Mouse (Mus musculus) forebrain, embryonic 16.5 days (tissue): ENCODE results near the gene Psmc5. TPM values are rescaled to one million over a fixed set of nuclear protein-coding genes. Genes with fewer than 3 reads are reported as not detected.
A peak's percentile ranks its signal among the peaks of the same experiment; 100 is the strongest.

Experiments
- ATAC-seq: fragments of 200-750 bp; cut with Nextera tagmentation; 2 replicates; pipeline ENCODE4 v1.8.0; 2017; ENCODE audit warnings: mild to moderate bottlenecking, moderate library complexity
- H3K27ac ChIP-seq: fragments of 300-500 bp; sonication (generic); 2 replicates; pipeline ENCODE4 v1.5.1; 2014; ENCODE audit warnings: low read length, control low read depth
- H3K27me3 ChIP-seq: fragments of 300-500 bp; sonication (generic); replicated peaks from 2 replicates; pipeline ENCODE4 v1.6.1; 2014; ENCODE audit warnings: low read length; ENCODE audit not compliant: control insufficient read depth, insufficient read depth
- H3K36me3 ChIP-seq: fragments of 300-500 bp; sonication (generic); 2 replicates; pipeline ENCODE4 v1.6.1; 2014; ENCODE audit not compliant: control insufficient read depth, insufficient read depth
- H3K4me1 ChIP-seq: fragments of 300-500 bp; sonication (generic); replicated peaks from 2 replicates; pipeline ENCODE4 v1.6.1; 2014; ENCODE audit warnings: low read length; ENCODE audit not compliant: control insufficient read depth, insufficient read depth
- H3K4me2 ChIP-seq: fragments of 300-500 bp; sonication (generic); 2 replicates; pipeline ENCODE4 v1.6.1; 2014; ENCODE audit warnings: mild to moderate bottlenecking, low read length, control low read depth
- H3K4me3 ChIP-seq: fragments of 300-500 bp; sonication (generic); replicated peaks from 2 replicates; pipeline ENCODE4 v1.5.1; 2014; ENCODE audit warnings: mild to moderate bottlenecking, low read length, control low read depth
- H3K9ac ChIP-seq: fragments of 300-500 bp; sonication (generic); replicated peaks from 2 replicates; pipeline ENCODE4 v1.6.1; 2014; ENCODE audit warnings: low read depth, low read length, control low read depth
- H3K9me3 ChIP-seq: fragments of 300-500 bp; sonication (generic); 2 replicates; pipeline ENCODE4 v1.6.1; 2016; ENCODE audit warnings: low read length; ENCODE audit not compliant: control insufficient read depth
- WGBS: fragments of 180-500 bp; shearing (Covaris S2); extraction: QIAGEN DNeasy Blood & Tissue Kit; methylation state at CpG from one replicate; pipeline ENCODE4 v1.1.7; 2014; 5-methylcytosine and 5-hydroxymethylcytosine counted together
- polyA plus RNA-seq: library from polyadenylated mRNA; unstranded; fragments of >200 nt; fragmentation: Nextera tagmentation; extraction: Ambion mirVana; gene quantifications from 2 replicates; pipeline ENCODE4 v1.2.1, GENCODE M21; 2015

Psmc5 gene
- polyA plus RNA-seq, 1 experiment from 2014 or later = 287 TPM

- no peaks in the 10 kb centered on the region for H3K9me3 ChIP-seq
- no peak overlapping the region for H3K4me3 ChIP-seq
- H3K27ac ChIP-seq = no peak overlapping the region
- no peaks in the 10 kb centered on the region for H3K27me3 ChIP-seq
- no peaks in the 10 kb centered on the region for H3K4me1 ChIP-seq
- ATAC-seq = no peak
- 100% methylated on average over 1 of the region's 1 CpGs for WGBS
- peaks cover 75% of the 10 kb centered on the region for H3K36me3 ChIP-seq
- no peak overlapping the region for H3K9ac ChIP-seq
- H3K4me2 ChIP-seq = no peak overlapping the region
Observed at GRCm38 (mm10) chr11:106246834-106247233, 9.1 kb upstream of the Psmc5 start.

- Histone ChIP-seq H3K9me3 (no peaks in the 10 kb centered on the region), H3K27me3 (no peaks in the 10 kb centered on the region), H3K36me3 (peaks cover 59% of the 10 kb centered on the region), H3K4me1 (no peaks in the 10 kb centered on the region), H3K27ac (no peak overlapping the region), H3K4me2 (no peak overlapping the region), H3K4me3 (no peak overlapping the region), H3K9ac (no peak overlapping the region)
- no peak for ATAC-seq
- WGBS = 86% methylated on average over 7 of the region's 7 CpGs
Observed at GRCm38 (mm10) chr11:106249326-106249725, 6.6 kb upstream of the Psmc5 start.

- Histone ChIP-seq H3K4me2 (peak overlapping the region; percentile 85), H3K4me3 (peak overlapping the region; percentile 78), H3K27ac (no peak overlapping the region), H3K36me3 (peaks cover 17% of the 10 kb centered on the region), H3K27me3 (no peaks in the 10 kb centered on the region), H3K9ac (no peak overlapping the region), H3K9me3 (no peaks in the 10 kb centered on the region), H3K4me1 (peaks cover 22% of the 10 kb centered on the region)
- 22% methylated on average over 2 of the region's 2 CpGs for WGBS
- ATAC-seq = no peak
Observed at GRCm38 (mm10) chr11:106254767-106255166, 1.2 kb upstream of the Psmc5 start.

GRCm38 (mm10) chr11:106255174-106255573, 780 bp upstream of the Psmc5 start:
- Histone ChIP-seq H3K27ac (no peak overlapping the region), H3K36me3 (peaks cover 14% of the 10 kb centered on the region), H3K4me1 (peaks cover 22% of the 10 kb centered on the region), H3K9ac (peak overlapping the region; percentile 50), H3K9me3 (no peaks in the 10 kb centered on the region), H3K4me2 (peak overlapping the region; percentile 85), H3K4me3 (peak overlapping the region; percentile 78), H3K27me3 (no peaks in the 10 kb centered on the region)
- 3% methylated on average over 22 of the region's 22 CpGs for WGBS
- ATAC-seq = no peak

GRCm38 (mm10) chr11:106256775-106257174, 821 bp downstream of the Psmc5 start:
- H3K9me3 ChIP-seq = no peaks in the 10 kb centered on the region

GRCm38 (mm10) chr11:106260826-106261450, 5.0 kb downstream of the Psmc5 start:
- peaks cover 32% of the 10 kb centered on the region for H3K36me3 ChIP-seq
- ATAC-seq = no peak
- no peaks in the 10 kb centered on the region for H3K9me3 ChIP-seq
- H3K4me2 ChIP-seq = no peak overlapping the region
- peaks cover 13% of the 10 kb centered on the region for H3K4me1 ChIP-seq
- H3K4me3 ChIP-seq = no peak overlapping the region
- H3K27ac ChIP-seq = no peak overlapping the region
- WGBS = 85% methylated on average over 14 of the region's 14 CpGs
- no peak overlapping the region for H3K9ac ChIP-seq
- no peaks in the 10 kb centered on the region for H3K27me3 ChIP-seq

More at GRCm38 (mm10) chr11:106256775-106257174, 821 bp downstream of the Psmc5 start:
- Histone ChIP-seq H3K27ac (no peak overlapping the region), H3K27me3 (no peaks in the 10 kb centered on the region), H3K4me1 (peaks cover 22% of the 10 kb centered on the region), H3K9ac (peak overlapping the region; percentile 76; the same call in 1 of the 2 replicates), H3K36me3 (peaks cover 4% of the 10 kb centered on the region), H3K4me2 (peak overlapping the region; percentile 67), H3K4me3 (peak overlapping the region; percentile 78)
- 70% methylated on average over 5 of the region's 5 CpGs for WGBS
- ATAC-seq = no peak

- Histone ChIP-seq H3K4me3 (no peak overlapping the region), H3K27ac (no peak overlapping the region), H3K9ac (no peak overlapping the region), H3K36me3 (peaks cover 42% of the 10 kb centered on the region), H3K4me1 (peaks cover 13% of the 10 kb centered on the region), H3K4me2 (no peak overlapping the region), H3K27me3 (no peaks in the 10 kb centered on the region), H3K9me3 (no peaks in the 10 kb centered on the region)
- WGBS = 92% methylated on average over 9 of the region's 9 CpGs
- no peak for ATAC-seq
Observed at GRCm38 (mm10) chr11:106263963-106264362, 8.0 kb downstream of the Psmc5 start.

- peaks cover 42% of the 10 kb centered on the region for H3K36me3 ChIP-seq
- no peaks in the 10 kb centered on the region for H3K27me3 ChIP-seq
- ATAC-seq = no peak
- H3K4me1 ChIP-seq = peaks cover 17% of the 10 kb centered on the region
- H3K4me2 ChIP-seq = no peak overlapping the region
- no peak overlapping the region for H3K9ac ChIP-seq
- H3K27ac ChIP-seq = no peak overlapping the region
- H3K4me3 ChIP-seq = no peak overlapping the region
- H3K9me3 ChIP-seq = no peaks in the 10 kb centered on the region
- 93% methylated on average over 15 of the region's 15 CpGs for WGBS
Observed at GRCm38 (mm10) chr11:106264988-106265387, 9.0 kb downstream of the Psmc5 start.

GRCm38 (mm10) chr11:106265570-106265969, 9.6 kb downstream of the Psmc5 start:
- 96% methylated on average over 4 of the region's 4 CpGs for WGBS
- Histone ChIP-seq H3K27ac (no peak overlapping the region), H3K4me1 (peaks cover 19% of the 10 kb centered on the region), H3K36me3 (peaks cover 42% of the 10 kb centered on the region), H3K9me3 (no peaks in the 10 kb centered on the region), H3K27me3 (no peaks in the 10 kb centered on the region), H3K9ac (no peak overlapping the region), H3K4me3 (no peak overlapping the region), H3K4me2 (no peak overlapping the region)
- ATAC-seq = no peak

GRCm38 (mm10) chr11:106266431-106266830, 10.5 kb downstream of the Psmc5 start:
- 90% methylated on average over 10 of the region's 10 CpGs for WGBS
- Histone ChIP-seq H3K27me3 (no peaks in the 10 kb centered on the region), H3K27ac (no peak overlapping the region), H3K4me1 (peaks cover 24% of the 10 kb centered on the region), H3K4me2 (no peak overlapping the region), H3K4me3 (no peak overlapping the region), H3K9ac (no peak overlapping the region), H3K9me3 (no peaks in the 10 kb centered on the region), H3K36me3 (peaks cover 42% of the 10 kb centered on the region)
- ATAC-seq = no peak
